ENCODE assay signal across 17 mouse cellular contexts in genomic region chr1:88288056-88288788, GRCm38 (mm10). TPM values are rescaled to one million over a fixed set of nuclear protein-coding genes. Genes with fewer than 3 reads are reported as not detected.
DNase-seq lines count a peak whose midpoint lies in the region; ATAC-seq lines count a peak whose summit lies in the region.
"Had no signal": no experiment of that assay in that cellular context is flagged by ENCODE, and none has a peak within 500 bp of the region (broad histone marks: within the 10 kb centered on the region; RNA-seq: fewer than 3 reads in every experiment).

No protein-coding gene starts in this region.

- intact Hi-C loops in heart, postnatal 25 days (cut with DNase I): no loop called here

- no peak overlapping the region for H3K4me3 ChIP-seq in kidney, embryonic 14.5 days (ENCODE audit: low read length)
- H3K4me3 ChIP-seq: embryonic facial prominence, embryonic 15.5 days; forebrain, embryonic 12.5 days; midbrain, embryonic 10.5 days had no signal

- no peak for ATAC-seq in kidney, embryonic 14.5 days (ENCODE audit: low FRiP score, low TSS enrichment)

- no peak overlapping the region for H3K4me2 ChIP-seq in kidney, embryonic 14.5 days (replicated peaks; ENCODE audit: low read depth, low read length)
- H3K4me2 ChIP-seq: embryonic facial prominence, embryonic 15.5 days; forebrain, embryonic 12.5 days had no signal

- H3K9me3 ChIP-seq in kidney, embryonic 14.5 days (ENCODE audit: control insufficient read depth, low read length): peaks cover 64% of the 10 kb centered on the region

- DNase-seq in kidney, adult 9 months: peak; percentile 66
- peak; percentile 10 to 17 for DNase-seq in spleen, postnatal 10 days (ENCODE audit: low spot score in 2 of 2)
- DNase-seq in spleen, adult 18-20 months: no peak
- peak; percentile 33 to 45 for DNase-seq in kidney, postnatal 36 days
- DNase-seq in yolk sac, embryonic 10.5 days (ENCODE audit: low spot score): peak; percentile 84
- DNase-seq in heart, postnatal 25 days (ENCODE audit: low spot score): no peak
- DNase-seq: cerebellum, adult 9-10 months; layer of hippocampus, adult 9-11 months had no signal

- no peak overlapping the region for H3K27ac ChIP-seq in kidney, embryonic 14.5 days (ENCODE audit: low read depth, low read length)
- H3K27ac ChIP-seq: embryonic facial prominence, embryonic 15.5 days; forebrain, embryonic 12.5 days; midbrain, embryonic 10.5 days had no signal

- no peaks in the 10 kb centered on the region for H3K27me3 ChIP-seq in kidney, embryonic 14.5 days (ENCODE audit: control insufficient read depth, insufficient read depth, low read length)
- H3K27me3 ChIP-seq: embryonic facial prominence, embryonic 15.5 days; forebrain, embryonic 12.5 days had no signal

- H3K9ac ChIP-seq in kidney, embryonic 14.5 days (ENCODE audit: low read depth, low read length): no peak overlapping the region
- H3K9ac ChIP-seq: embryonic facial prominence, embryonic 15.5 days; forebrain, embryonic 12.5 days had no signal

- H3K4me1 ChIP-seq in kidney, embryonic 14.5 days (ENCODE audit: control insufficient read depth, insufficient read depth, low read length): no peaks in the 10 kb centered on the region
- H3K4me1 ChIP-seq: embryonic facial prominence, embryonic 15.5 days; forebrain, embryonic 12.5 days; midbrain, embryonic 10.5 days had no signal

- H3K36me3 ChIP-seq in kidney, embryonic 14.5 days (ENCODE audit: control insufficient read depth, insufficient read depth, low read length): no peaks in the 10 kb centered on the region
- H3K36me3 ChIP-seq: embryonic facial prominence, embryonic 15.5 days; forebrain, embryonic 12.5 days; midbrain, embryonic 10.5 days had no signal

- WGBS in kidney, embryonic 14.5 days: 45% methylated on average over 3 of the region's 3 CpGs

RNA-seq across cellular contexts. Expression of gene Trpm8, which starts 10.8 kb away (rescaled TPM):
- polyA plus RNA-seq in kidney, embryonic 14.5 days (2014; fragmentation: Nextera tagmentation; extraction: Ambion mirVana): not detected in 2 replicates
- total RNA-seq in heart, postnatal 25 days (2021): not detected
- total RNA-seq: adrenal gland, postnatal 25 days; gastrocnemius, postnatal 4 days; neutrophil, adult 5-6 weeks had no signal
- polyA plus RNA-seq: forebrain, embryonic 12.5 days; hindbrain, embryonic 11.5 days; inflammation-experienced regulatory T-cells, adult 6 months; midbrain, embryonic 10.5 days had no signal

RNA-seq across cellular contexts. Expression of gene Hjurp, which starts 10.8 kb away (rescaled TPM):
- polyA plus RNA-seq in kidney, embryonic 14.5 days (2014; fragmentation: Nextera tagmentation; extraction: Ambion mirVana): 98.2 and 175 TPM in 2 replicates
- 10 to 100 TPM; 14.5 to 14.6 TPM for total RNA-seq in heart, postnatal 25 days (2021)

Comparison
In these comparisons a context has a peak if more than half of its experiments do, and no peak if none do; other contexts are left out.
1. DNase-seq: peak in kidney, adult 9 months (single experiment), spleen, postnatal 10 days (2 of 2), kidney, postnatal 36 days (2 of 2) and yolk sac, embryonic 10.5 days (single experiment); none in spleen, adult 18-20 months (0 of 2) and heart, postnatal 25 days (single experiment).